Mouse (Mus musculus): ENCODE data around the gene Tstd2.

The Tstd2 gene

DNA sequence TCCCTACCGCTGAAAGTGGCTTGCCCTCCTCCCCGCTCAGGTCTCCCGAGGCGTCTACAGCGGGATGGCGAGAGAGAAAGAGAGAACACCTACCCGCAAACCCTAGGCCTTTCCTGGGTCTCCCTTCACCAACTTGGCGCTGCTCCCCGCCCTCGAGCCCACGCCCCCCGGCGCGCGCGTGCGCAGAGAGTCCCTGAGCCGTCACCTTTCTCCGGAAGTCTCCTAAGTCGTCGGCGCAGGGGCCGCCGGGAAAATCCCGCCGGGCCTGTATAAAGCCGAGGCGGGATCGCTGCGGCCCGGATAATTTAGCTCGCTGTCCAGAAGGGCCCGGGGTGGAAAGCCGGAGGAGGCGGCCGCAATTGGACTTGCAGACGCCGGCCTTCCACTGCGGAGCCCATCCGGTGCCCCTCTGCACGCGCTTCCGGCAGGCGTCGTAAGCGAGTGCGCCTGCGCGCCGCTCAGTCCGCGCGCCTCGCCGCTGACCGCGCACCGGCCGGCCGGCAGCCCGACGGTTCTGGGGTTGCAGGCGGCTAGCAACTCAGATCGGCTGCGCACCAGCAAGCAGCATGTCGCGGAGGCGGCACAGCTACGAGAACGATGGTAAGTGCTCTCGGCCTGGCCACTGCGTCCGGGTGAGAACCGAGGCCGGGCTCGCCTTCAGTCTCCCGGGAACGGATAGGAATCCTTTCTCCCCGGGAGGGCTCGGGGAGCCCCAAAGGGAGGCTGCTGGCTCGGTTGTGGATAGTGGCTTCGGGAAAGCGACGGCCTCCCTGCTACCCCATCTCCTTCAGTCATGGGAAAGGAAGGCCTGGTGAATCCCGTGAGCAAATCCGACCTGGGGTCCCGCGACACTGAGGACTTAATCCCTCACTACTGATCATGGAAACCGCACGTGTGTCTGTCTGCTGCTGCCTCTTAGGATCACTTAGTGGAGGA is at the start of gene Tstd2, which contains the start of gene Ncbp1:
Tstd2 (minus strand) TSS at position 408 of the 936 bp plus-strand sequence.
Ncbp1 (plus strand) TSS at position 327 of the 936 bp plus-strand sequence.
- peak; percentile 81 for DNase-seq (ENCODE audit: low read depth, low spot score)

DNA sequence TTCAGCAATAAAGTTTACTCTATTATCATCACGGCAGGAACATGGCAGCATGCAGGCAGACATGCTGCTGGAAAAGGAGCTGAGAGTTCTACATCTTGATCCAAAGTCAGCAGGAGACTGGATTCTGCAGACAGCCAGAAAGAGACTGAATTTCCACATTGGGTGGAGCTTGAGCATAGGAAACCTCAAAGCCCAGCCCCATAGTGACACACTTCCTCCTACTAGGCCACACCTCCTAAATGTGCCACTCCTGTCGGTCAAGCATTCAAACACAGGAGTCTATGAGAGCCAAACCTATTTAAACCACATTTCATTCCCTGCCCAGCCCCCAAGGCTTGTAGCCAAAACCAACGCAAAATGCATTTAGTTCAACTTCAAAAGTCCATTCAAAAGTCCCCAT is 48.0 kb upstream of the Tstd2 start:
- no peak for DNase-seq (ENCODE audit: low read depth, low spot score)

DNA sequence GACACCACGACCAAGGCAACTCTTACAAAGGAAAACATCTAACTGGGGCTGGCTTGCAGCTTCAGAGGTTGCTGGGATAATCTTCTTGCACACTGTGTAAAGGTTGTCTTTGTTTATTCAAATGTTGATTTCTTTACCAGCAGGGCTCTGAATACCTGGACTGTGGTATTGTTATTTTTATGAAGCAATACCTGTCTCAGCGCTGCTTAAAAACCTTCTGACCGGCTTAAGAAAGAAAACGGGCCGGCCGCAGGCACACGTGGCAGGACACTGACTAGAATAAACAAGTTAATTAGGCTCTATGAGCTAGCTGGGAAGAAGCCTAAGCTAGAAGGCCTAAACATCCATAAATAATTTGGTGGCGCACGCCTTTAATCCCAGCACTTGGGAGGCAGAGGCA is 47.4 kb upstream of the Tstd2 start:
- no peak for DNase-seq (ENCODE audit: low read depth, low spot score)

DNA sequence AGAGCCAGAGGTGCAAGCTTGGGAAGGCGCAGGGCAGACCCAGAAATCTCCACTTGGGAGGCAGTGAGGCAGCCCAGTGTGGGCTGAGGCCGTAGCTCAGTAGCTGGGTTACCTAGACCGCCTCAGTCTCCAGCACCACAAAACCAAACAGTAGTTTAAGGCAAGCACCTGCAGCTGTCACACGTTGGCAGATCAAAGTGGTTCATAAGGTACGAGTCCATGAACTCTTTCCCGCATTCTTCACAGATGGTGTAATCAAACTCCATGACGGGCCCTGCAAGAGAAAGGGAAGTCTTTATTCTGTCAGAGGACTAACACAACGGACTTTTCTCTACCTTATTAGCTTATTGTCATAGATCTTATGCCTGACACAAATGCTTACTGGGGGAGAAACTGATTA is 46.9 kb upstream of the Tstd2 start:
- no peak for DNase-seq (ENCODE audit: low read depth, low spot score)

DNA sequence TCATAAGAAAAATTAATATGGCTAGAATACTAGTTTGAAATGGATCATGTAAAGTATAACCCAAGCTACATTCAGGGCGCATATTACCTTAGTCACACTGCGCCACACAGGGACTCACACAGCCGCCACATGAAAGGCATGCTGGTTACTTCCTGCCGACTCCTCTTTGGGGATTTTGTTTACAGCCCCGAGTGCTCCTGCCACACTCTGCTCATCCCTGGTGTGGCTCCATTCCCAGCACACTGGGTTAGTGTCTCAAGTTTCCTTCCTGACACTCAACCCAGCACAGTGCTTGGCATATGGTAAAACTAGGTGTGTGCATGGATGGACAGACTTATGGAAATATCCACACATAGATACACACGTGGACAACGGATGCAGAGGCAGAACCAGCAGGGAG is 43.7 kb upstream of the Tstd2 start:
- no peak for DNase-seq (ENCODE audit: low read depth, low spot score)

DNA sequence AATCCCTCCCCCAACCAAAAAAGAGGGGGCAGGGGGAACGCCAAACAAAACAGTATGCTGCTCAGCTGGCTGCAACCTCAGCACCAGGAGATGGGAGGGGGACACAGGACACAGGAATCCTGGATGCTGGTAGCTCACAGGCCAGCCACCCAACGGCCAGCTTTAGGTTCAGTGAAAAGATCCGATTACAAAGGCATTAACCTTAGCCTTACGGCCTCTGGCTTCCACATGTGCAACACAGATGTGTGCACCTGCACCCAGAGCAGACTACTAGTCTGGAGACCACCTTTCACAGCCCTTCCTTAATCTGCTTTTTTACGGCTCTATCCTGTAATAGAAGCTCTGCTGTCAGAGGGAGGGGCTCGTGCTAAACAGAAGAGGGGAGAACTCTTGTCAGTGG is 42.7 kb upstream of the Tstd2 start:
- DNase-seq (ENCODE audit: low read depth, low spot score) = no peak

DNA sequence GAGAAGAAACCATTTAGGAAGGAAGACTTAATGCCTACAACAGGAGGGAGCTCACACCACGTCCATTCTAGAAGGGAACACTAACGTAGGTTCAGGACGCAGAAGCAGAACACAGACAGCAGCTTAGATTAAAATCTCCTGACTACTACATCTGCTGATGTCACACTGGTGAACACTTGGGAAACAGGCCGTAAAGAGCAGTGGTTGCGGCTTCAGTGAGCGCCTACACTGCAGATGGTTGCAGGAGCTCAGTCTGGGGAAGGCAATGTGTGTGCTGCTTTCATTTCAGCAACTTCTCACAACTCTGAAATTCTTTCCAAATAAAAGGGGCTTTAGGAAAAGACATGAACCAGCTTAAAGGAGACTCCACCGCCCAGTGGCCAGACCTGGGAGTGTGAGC is 39.0 kb upstream of the Tstd2 start:
- DNase-seq (ENCODE audit: low read depth, low spot score) = no peak

DNA sequence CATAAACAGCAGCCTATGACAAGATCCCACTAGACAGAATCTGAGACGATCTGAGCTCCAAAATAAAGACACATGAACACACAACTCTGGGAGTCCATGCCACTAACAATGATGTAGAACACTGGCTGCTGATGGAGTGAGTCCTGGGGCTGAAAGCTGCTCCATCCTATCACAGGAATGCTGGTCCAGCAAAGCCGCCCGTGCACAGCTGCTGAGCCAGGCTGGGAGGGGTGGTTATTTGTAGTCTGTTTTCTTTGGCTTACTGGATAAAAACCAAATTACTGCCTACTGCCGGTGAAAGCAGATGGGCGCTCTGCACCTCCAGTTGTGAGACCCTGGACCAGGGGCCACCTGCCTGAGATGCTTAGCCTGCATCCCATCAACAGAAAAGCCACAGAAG is 38.5 kb upstream of the Tstd2 start:
- no peak for DNase-seq (ENCODE audit: low read depth, low spot score)

DNA sequence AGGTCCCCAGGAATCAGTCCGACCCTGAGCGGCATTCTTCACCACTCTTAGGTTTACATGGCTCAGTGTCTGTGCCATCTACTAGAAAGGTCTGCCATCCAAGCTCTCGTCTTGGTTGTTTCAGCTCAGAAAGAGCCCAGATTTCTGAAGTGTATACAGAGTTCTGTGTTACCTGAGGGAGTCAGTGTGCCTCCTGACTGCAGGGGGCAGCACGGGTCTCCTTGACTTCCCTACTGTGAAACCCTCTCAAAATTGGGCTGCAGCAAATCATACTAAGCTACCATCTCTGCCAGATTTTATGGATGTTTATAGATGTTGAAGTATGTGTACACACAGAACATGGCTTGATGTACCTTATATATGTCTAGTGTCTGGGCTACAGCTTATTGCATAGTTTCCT is 37.8 kb upstream of the Tstd2 start:
- no peak for DNase-seq (ENCODE audit: low read depth, low spot score)

DNA sequence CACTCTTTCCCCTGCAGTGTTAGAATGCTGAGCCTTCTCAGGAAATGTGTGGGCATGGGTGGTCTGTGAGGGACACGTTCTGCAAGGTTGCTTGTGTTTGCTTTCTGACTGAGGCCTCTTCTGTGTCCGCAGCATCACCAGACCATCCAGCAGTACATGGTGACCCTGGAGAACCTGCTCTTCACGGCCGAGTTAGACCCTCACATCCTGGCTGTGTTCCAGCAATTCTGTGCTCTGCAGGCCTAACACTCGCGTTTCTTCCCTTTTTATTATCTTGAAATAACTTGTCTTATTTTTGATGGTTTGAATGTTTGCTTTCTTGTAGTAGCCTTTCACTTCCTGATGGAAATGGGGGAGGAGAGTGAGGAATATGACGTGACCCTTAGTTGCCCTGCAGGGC is 33.3 kb upstream of the Tstd2 start:
- no peak for DNase-seq (ENCODE audit: low read depth, low spot score)

DNA sequence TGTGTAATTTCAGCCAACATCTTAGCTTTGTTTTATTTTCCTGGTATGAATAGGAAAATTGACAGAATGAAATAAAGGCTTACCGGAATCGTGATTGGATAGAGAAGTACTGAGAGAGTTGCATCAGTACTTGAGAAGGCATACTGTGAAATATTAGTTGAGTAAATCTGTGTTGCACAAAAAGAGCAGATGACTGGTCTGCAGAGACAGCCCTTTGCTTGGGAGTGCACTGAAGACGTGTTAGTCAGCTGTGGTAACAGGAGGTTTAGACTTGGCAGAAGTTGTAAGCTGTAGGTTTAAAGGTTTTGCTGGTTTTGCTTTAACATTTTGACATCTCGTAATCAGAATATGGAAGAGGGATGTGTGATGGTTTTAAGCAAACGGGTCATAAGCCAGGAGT is 27.3 kb upstream of the Tstd2 start:
- no peak for DNase-seq (ENCODE audit: low read depth, low spot score)

DNA sequence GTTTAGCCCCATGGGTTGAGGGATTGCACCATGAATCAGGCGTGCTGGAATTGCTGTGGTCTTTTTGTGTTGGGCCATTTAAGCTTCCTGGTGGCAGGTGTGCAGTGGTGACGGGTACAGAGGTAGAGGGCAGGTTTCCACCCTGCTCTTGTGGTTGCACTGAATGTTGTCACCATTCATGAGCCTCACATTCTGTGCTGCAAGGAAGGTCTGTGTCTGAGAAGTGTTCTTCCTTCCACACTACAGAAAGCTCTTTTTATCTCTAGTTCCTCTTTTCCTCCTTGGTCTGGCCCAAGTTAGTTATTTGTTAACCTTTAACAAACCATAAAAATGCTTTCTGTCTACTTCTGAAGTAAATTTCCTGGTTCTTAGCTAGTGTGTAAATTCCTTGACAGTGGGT is 25.5 kb upstream of the Tstd2 start:
- DNase-seq (ENCODE audit: low read depth, low spot score) = no peak

DNA sequence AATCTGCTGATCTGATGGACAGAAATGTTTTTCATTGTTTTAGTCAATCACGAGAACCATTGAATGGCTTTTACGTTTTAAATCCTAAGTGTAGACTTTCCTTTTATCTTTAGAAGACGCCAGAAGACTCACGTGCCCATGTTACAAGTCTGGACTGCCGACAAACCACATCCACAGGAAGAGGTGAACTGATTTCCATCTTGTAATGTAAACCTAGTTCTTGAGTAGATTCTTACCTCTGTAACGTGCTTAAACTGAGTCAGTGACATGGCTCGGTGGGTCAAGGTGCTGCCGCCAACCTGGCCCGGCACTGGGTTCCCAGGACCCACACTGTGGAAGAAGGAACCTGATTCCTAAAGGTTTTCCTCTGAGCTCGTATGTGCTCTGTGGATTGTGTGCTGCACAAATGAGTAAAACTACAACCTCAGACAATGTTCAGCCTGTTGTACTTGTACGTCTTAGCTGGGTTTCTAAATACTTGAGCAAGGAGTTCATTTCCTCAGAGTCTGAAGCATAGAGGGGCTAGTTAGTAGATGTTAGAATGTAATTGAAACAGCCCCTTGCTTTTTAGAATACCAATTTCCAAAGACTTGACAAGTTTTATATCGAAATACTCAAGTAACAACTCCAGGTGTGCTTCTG is 13.5 kb upstream of the Tstd2 start:
- no peak for DNase-seq (ENCODE audit: low read depth, low spot score)

DNA sequence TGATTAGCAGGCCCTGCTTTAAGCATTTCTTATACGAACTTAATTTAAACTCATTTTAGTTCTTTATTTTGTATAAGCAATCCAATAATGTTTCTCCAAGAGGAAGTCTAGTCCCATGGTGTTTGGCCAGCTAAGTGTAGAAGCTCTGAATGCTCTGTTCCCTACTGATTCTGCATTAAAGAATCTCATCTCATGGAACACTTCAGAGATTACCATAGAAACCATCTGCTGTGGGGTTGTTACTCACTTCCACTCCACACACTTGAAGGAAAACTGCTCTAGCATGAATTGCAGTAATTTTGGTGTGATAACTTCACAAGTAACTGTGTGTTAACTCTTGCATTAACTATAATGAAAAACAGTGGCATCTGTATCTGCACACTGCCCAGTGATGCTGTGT is 8.4 kb upstream of the Tstd2 start:
- no peak for DNase-seq (ENCODE audit: low read depth, low spot score)

DNA sequence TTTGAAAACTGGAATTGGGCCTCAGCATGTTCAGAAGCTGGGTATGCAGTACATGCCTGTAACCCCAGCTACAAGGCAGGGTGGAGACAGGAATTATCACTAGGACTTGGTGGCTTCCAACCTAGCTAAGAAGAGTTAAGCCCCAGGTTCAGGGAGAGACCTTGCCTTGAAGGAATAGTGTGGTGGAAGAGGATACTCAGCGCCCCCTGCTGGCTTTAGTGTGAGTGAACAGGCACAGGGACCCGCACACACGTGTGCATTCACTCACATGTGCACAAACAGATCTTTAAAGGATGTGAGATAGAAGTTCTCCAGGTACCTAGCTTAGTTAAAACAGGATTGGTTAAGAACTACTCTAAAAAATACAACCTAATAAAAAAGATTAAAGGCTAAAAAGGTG is 5.8 kb upstream of the Tstd2 start:
- no peak for DNase-seq (ENCODE audit: low read depth, low spot score)

DNA sequence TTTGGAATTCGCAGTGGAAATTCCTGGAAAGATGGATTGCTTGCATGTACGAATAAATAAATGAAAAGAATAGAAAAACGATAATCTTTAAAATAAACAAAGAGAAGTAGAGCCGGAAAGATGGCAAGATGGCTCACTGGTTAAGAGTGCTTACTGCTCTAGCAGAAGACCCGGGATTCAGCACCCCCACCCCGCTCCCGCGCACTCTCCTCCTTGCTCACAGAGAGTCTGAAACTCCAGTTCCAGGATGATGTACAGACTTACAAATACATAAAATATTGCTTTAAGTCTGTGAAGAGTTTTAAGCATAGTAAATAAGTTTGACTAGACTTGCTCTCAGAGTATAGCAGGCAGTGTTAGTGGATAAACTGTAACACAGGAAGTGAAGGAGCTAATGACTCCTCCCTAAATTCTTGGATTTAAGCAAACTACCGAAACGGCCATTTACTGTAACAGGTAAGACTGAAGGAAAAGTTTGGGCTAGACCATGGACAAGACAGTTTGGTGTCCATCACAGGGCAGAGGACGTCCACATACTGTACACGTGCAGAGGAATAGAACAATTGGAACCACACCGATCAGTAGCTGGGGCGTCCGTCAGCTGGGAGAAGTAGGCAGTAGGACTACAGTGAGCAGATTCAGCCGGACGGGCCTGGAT is 736 bp downstream of the Tstd2 start:
- no peak for DNase-seq (ENCODE audit: low read depth, low spot score)

DNA sequence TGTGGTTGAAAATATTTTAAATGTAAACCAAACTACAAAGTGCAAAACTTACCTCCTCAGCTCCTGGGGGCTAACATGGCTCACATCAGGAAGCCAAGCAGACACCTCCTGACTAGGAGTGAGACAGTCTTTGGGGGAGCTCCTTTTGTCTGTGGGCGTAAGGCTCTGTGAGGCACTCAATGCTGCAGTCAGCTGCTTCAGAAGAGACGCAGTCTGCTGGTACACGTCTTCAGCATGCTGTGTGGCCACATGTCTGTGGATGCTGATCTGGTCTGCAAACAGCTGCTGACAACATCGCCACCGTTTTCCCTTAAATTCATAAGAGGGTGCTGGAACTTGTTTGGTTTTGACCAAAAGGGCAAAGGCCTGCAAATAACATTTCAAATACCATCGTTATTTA is 6.7 kb downstream of the Tstd2 start:
- DNase-seq (ENCODE audit: low read depth, low spot score) = no peak

DNA sequence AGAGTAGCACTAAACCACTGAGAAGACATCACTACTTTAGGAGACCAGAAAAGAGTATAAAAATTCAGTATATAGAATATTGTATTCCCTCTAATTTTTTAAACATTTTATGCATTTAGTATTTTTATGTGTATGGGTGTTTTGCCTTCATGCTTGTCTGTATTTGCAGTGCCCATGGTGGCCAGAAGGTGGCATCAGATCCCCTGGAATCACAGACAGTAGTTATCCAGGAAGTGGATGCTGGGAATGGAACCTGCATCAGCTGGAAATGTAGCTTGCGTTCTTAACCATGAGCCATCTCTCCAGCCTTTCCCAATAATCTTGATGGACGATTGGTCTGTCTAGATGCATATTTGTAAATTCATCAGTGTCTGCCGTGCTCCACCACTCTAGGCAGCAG is 8.3 kb downstream of the Tstd2 start:
- no peak for DNase-seq (ENCODE audit: low read depth, low spot score)

DNA sequence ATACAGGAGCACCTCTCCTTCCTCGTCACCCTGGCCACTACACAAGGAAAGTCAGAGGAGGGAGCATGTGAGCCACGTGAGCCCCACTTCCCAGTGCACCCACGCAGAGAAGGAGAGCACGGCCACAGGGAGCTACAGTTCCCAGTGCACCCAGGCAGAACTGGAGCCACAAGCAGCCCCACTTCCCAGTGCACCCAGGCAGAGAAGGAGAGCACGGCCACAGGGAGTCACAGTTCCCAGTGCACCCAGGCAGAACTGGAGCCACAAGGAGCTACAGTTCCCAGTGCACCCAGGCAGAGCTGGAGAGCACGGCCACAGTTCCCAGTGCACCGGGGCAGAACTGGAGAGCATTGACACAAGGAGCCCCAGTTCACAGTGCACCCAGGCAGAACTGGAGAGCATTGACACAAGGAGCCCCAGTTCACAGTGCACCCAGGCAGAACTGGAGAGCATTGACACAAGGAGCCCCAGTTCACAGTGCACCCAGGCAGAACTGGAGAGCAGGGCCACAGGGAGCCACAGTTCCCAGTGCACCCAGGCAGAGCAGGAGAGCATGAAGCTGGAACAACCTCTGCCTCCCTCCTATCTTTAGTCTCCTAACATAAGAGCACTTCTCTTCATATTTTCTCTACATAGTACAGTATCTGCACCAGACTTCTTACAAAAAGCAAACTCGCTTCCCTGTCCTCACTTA is 9.0 kb downstream of the Tstd2 start:
- DNase-seq (ENCODE audit: low read depth, low spot score) = no peak

DNA sequence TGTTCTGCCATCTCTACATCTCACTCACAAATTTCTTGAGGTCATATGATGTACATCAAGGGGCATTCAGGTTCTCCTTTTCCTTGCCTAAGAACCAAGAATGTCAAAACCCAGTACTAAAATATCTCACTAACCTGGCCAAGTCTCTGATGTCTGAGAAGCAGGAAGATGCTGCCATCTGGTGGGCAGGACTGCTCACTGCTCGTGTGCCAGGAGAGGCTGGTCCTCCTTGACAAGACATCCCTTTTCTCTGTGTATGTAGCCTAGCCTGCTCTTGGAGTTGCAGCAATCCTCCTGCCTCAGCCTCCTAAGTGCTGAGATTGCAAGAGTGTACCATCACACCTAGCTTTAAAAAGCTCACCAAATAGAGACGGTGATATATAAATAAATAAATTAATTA is 12.0 kb downstream of the Tstd2 start:
- peak; percentile 56 for DNase-seq (ENCODE audit: low read depth, low spot score)

DNA sequence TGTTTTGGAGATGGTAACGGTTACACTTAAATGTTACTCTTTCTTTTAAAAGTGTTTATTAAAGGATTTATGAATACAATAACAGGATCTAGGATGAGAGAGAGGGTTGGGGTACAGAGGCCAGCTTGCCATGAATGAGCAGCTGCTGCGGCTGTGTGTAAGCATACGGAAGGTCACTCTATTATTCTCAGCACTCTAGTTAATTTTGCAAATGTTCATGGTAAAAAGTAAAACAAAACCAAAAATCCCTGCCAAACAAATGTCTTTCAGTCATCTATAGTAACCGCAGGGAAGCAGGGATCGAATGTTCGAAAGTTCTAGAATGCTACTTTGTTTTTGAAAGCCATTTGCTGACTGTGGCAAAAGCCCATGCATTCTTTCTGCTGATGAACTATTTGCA is 15.1 kb downstream of the Tstd2 start:
- no peak for DNase-seq (ENCODE audit: low read depth, low spot score)

DNA sequence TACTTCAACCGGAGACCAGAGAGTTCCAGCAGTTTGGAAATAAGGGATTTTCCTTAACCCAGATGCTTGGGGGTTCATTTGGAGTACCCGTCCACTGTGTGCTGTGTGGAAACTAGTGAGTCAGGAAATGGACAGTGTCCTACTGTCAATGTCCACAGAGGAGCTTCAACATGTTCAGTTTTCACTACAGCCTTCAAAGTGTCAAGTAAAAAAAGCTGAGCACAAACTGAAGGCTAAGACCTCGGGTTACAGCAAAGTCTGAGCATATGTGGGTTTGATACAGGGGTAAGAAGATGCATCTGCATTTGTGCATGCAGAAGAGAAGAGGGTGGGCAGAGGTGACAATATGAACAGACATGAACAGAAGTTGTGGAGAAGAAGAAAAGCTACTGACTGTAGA is 17.7 kb downstream of the Tstd2 start:
- DNase-seq (ENCODE audit: low read depth, low spot score) = no peak
